Mouse (Mus musculus): ENCODE results near the gene Olfr1126. TPM values are rescaled to one million over a fixed set of nuclear protein-coding genes. Genes with fewer than 3 reads are reported as not detected.
"Not testable (repeated sequence)": the region's sequence is repeated elsewhere in the genome, so short reads cannot be mapped to it uniquely, and the experiment has no call there.

Olfr1126 gene
- not detected for total RNA-seq (2021)
- long read RNA-seq, experiment 1: 0 reads
- long read RNA-seq, experiment 2: 0 reads

- no peak for DNase-seq (ENCODE audit: low spot score in 2 of 2)
These were observed at the start of gene Olfr1126 for GRCm38 (mm10) chr2:87453662-87454061. Gene Olfr1126, plus strand, starts transcription at chr2:87453962.

GRCm38 (mm10) chr2:87416335-87416734, 37.4 kb upstream of the Olfr1126 start, which contains the start of gene Olfr1123:
Gene Olfr1123, plus strand, starts transcription at chr2:87416635.
- no peak for DNase-seq (ENCODE audit: low spot score in 2 of 2)

- DNase-seq (ENCODE audit: low spot score in 2 of 2): no peak
These were observed 23.8 kb upstream of the Olfr1126 start, which contains the start of gene Olfr1124 for GRCm38 (mm10) chr2:87429975-87430374. Gene Olfr1124, plus strand, starts transcription at chr2:87430275.

GRCm38 (mm10) chr2:87437731-87438130, 16.0 kb upstream of the Olfr1126 start:
- DNase-seq (ENCODE audit: low spot score in 2 of 2): no peak

GRCm38 (mm10) chr2:87461769-87462168, 8.0 kb downstream of the Olfr1126 start:
- DNase-seq (ENCODE audit: low spot score in 2 of 2): no peak

GRCm38 (mm10) chr2:87480207-87480606, 26.4 kb downstream of the Olfr1126 start:
- DNase-seq (ENCODE audit: low spot score in 2 of 2): no peak

GRCm38 (mm10) chr2:87481158-87481557, 27.4 kb downstream of the Olfr1126 start:
- no peak for DNase-seq (ENCODE audit: low spot score in 2 of 2)

- no peak for DNase-seq (ENCODE audit: low spot score in 2 of 2)
These were observed 28.5 kb downstream of the Olfr1126 start for GRCm38 (mm10) chr2:87482276-87482675.

GRCm38 (mm10) chr2:87496993-87497392, 43.2 kb downstream of the Olfr1126 start, which contains the start of gene Pramel7:
Gene Pramel7, minus strand, starts transcription at chr2:87497093.
- DNase-seq (ENCODE audit: low spot score in 2 of 2): not testable (repeated sequence)

GRCm38 (mm10) chr2:87506265-87506664, 52.5 kb downstream of the Olfr1126 start, which contains the start of gene Pramel6:
Gene Pramel6, plus strand, starts transcription at chr2:87506565.
- DNase-seq (ENCODE audit: low spot score in 2 of 2): no peak

Other genes starting within 250 kb of the Olfr1126 start
- not detected for gene Olfr1113, start 245.0 kb upstream of the Olfr1126 start, total RNA-seq (2021)
- gene Olfr1115, start 205.9 kb upstream of the Olfr1126 start, total RNA-seq (2021): not detected
- not detected for gene Olfr1116, start 186.4 kb upstream of the Olfr1126 start, total RNA-seq (2021)
- gene Olfr1118, start 146.4 kb upstream of the Olfr1126 start, total RNA-seq (2021): not detected
- gene Olfr1120, start 99.1 kb upstream of the Olfr1126 start, total RNA-seq (2021): not detected
- not detected for gene Olfr1121, start 84.1 kb upstream of the Olfr1126 start, total RNA-seq (2021)
- under 1 TPM in 1 of 2 experiments, not detected in 1; 0.09 TPM for gene Olfr1122, start 68.1 kb upstream of the Olfr1126 start, total RNA-seq (2021)
- gene Olfr1123, start 37.3 kb upstream of the Olfr1126 start, total RNA-seq (2021): not detected
- gene Olfr1124, start 23.7 kb upstream of the Olfr1126 start, total RNA-seq (2021): not detected
- not detected for gene Pramel7, start 43.1 kb downstream of the Olfr1126 start, total RNA-seq (2021)
- not detected for gene Pramel6, start 52.6 kb downstream of the Olfr1126 start, total RNA-seq (2021)
- not detected for gene Olfr153, start 77.8 kb downstream of the Olfr1126 start, total RNA-seq (2021)
- gene Olfr1128, start 91.6 kb downstream of the Olfr1126 start, total RNA-seq (2021): not detected
- not detected for gene Olfr1129, start 119.9 kb downstream of the Olfr1126 start, total RNA-seq (2021)
- not detected for gene Olfr1130, start 152.2 kb downstream of the Olfr1126 start, total RNA-seq (2021)
- gene Olfr1131, start 173.1 kb downstream of the Olfr1126 start, total RNA-seq (2021): not detected
- gene Olfr1132, start 183.6 kb downstream of the Olfr1126 start, total RNA-seq (2021): not detected
- not detected for gene Olfr1133, start 193.4 kb downstream of the Olfr1126 start, total RNA-seq (2021)
- not detected for gene Olfr1134, start 204.5 kb downstream of the Olfr1126 start, total RNA-seq (2021)
- gene Olfr1135, start 219.7 kb downstream of the Olfr1126 start, total RNA-seq (2021): not detected
- gene Olfr1136, start 240.0 kb downstream of the Olfr1126 start, total RNA-seq (2021): not detected

Measured in left cerebral cortex, adult 18-20 months (tissue).